Mouse (Mus musculus) testis, postnatal 10 days (tissue): ENCODE measurements around the gene Olfr1444.

Experiments
- DNase-seq: peaks from one replicate; pipeline ENCODE4 v3.0.0; 2021; ENCODE audit warnings: low spot score

Gene Olfr1444

DNA sequence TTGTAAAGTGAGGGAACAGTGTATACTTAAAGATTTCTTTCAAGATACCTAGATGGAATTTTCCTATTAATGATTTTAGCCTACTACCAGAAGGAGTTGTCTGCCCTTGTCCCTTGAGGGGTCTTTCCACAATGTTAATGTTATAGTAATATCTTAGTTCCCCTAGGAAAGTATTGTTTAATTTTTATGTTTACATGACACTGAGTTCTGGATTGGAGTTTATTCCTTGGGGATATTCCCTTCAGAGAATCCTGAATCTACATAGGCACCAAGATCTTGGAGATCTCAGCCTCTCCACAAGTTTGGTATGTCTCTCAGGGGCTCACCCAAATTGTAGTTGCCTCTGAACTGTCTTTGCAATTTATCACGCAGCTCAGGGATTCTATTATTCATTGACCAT lies at the start of gene Olfr1444:
Gene Olfr1444, plus strand, starts transcription at position 301 of the 400 bp plus-strand sequence.
- no peak for DNase-seq

- no peak for DNase-seq
Observed at GRCm38 (mm10) chr19:12812644-12813364, 44.3 kb upstream of the Olfr1444 start.

DNA sequence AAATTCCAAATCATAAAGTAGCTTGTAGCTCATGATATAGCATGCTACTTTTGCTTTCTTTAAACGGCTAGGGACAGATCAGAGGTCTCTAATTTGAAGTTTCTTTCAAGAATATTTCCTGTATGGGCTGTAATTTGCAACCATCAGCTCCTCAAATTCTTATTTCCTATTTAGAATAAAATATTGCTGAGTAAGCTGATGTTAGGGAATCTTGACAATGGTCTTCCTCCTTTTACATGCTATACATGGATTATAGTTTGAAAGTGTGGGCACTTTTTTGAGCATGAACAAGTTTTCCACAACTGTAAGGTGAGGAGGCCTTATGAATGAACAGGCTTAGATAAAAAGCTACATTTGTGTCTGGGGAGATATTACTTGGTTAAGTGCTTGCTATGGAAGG lies 43.2 kb upstream of the Olfr1444 start:
- no peak for DNase-seq

- no peak for DNase-seq
Observed at GRCm38 (mm10) chr19:12818507-12818906, 38.6 kb upstream of the Olfr1444 start.

DNA sequence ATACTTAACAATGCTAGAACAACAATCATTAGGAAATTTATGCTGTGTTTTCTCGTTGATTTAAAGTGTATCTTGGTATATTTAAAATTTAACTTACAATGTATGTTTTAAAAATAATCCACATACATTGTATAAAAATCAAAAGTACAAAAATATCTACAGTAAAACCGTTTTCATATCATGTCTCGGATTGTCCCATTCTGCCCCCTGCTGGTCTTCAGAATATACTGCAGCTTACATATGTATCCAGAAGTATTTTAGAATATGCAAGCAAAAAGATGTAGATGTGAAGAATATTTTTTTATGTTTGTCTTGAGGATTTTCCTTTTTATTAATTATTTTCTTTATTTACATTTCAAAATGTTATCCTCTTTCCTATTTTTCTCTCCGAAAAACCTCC lies 36.7 kb upstream of the Olfr1444 start:
- no peak for DNase-seq

- DNase-seq: no peak
Observed at GRCm38 (mm10) chr19:12824549-12824948, 32.5 kb upstream of the Olfr1444 start.

GRCm38 (mm10) chr19:12830823-12831430 lies 26.2 kb upstream of the Olfr1444 start:
- DNase-seq: no peak

DNA sequence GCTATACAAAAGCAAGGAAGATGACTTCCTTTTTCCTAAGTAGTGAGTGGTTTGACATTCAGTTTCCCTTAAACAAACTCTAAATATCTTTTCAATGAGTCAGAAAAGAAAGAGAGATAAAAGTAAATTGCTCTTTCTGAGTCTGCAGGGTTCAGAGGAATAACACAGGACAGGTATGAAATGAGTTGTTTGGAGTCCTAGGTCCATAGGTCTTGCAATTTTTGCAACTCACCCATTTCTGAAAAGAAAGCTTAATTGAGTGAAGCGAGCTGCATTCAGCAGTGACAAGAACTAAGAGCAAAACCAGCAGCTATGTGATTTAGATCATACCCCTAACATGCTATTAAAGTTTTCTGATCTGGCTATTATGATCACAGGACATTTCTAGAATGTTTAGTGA lies 25.5 kb upstream of the Olfr1444 start:
- no peak for DNase-seq

DNA sequence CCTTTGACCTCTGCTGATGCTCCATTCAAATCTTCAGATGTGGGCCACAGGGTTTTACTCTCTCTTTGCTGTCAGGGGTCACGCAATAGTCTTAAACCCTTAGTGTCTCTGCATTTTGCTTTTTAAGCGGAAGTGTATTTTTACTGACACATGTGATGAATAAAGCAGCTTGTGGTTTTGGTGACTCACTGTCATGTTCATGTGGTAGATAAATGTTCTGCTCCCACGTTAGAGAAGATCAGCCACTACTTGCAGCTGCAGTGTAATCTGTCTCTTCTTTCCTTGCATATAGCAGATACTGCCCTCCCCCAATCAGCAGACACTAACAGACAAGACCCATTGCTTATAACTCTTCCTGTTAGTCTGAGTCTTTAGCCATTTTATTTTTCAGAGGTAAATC lies 23.5 kb upstream of the Olfr1444 start:
- DNase-seq: no peak

- no peak for DNase-seq
Observed at GRCm38 (mm10) chr19:12838507-12838906, 18.6 kb upstream of the Olfr1444 start.

DNA sequence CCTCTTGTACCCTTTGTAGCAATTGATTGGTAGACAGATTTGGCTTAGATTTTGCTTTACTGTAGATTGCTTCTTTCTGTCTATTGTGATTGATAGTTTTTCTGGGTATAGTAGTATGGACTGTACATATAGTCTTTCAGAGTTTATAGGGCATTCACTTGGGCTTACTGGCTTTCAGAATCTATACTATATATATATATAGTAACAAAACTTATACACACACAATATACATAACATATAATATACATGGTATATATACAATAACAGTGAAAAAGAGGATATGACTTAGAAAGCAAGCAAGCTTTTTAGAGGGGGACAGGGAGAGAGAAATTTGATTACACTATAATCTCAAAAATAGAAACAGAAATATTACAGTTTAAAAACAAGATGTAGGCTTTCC lies 10.7 kb upstream of the Olfr1444 start, which contains the start of gene Gm5244:
Gene Gm5244, plus strand, starts transcription at position 301 of the 400 bp plus-strand sequence.
- DNase-seq: no peak

DNA sequence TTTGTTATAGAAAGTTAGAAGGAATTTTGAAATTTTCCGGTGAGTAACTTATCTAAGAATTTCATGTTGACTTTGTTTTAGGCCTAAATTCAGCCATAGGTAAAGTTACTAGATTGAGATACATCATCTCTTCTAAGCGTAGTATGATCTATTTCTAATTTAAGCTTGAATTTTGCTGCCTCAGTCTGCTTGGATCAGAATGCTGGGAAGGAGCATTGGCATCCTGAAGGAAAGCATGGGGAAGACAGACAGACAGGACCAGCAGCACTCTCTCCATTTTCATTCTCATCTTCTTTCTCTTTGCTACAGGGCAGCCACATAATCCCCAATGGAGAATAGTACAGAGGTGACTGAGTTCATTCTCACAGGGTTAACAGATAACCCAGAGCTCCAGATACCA lies 26.5 kb downstream of the Olfr1444 start, which contains the start of gene Olfr1445:
Gene Olfr1445, plus strand, starts transcription at position 301 of the 400 bp plus-strand sequence.
- no peak for DNase-seq

- DNase-seq: no peak
Observed at GRCm38 (mm10) chr19:12893424-12893823, 36.3 kb downstream of the Olfr1444 start, which contains the start of gene Olfr1446. TSS of gene Olfr1446 (minus strand) at chr19:12893524.

DNA sequence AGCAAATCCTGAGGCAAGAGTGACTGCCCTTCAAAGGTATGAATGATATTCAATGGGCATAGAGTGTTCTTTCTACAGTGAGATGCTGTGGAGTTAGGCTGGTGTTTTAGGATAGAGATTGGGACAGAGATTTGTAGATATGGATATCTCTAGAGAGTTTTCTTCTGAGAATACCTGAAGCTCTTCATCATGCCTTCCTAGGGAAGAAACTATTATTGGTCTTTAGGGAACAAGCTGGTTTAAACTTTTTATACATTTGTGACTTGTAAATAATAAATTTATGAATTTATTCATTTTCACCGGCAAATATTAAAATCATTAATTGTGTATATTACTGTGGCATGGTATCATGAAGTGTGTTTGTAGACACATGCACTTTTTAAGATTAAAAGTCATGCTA lies 46.6 kb downstream of the Olfr1444 start, which contains the start of gene Olfr1447:
Gene Olfr1447, minus strand, starts transcription at position 101 of the 400 bp plus-strand sequence.
- DNase-seq: no peak
